Mouse (Mus musculus) embryonic facial prominence, embryonic 11.5 days (tissue): ENCODE measurements at regions not wholly inside any gene's neighbourhood (a gene's known extent, or its start where the extent isn't known, plus 50 kb on each side); places are given as distances from the start of the nearest gene placed in this dataset.

ENCODE experiments used
- ATAC-seq: fragments of 200-750 bp; cut with Nextera tagmentation; replicated peaks from 2 replicates; pipeline ENCODE4 v1.8.0; 2017; ENCODE audit warnings: low read depth; ENCODE audit not compliant: insufficient number of reproducible peaks, low FRiP score, low TSS enrichment
- DNase-seq: peaks from one replicate; pipeline ENCODE4 v3.0.0-alpha.2; 2015; ENCODE audit warnings: low spot score
- H3K27ac ChIP-seq: fragments of 300-500 bp; sonication (generic); replicated peaks from 2 replicates; pipeline ENCODE4 v1.5.1; 2014; ENCODE audit warnings: mild to moderate bottlenecking, low read depth, low read length, control low read depth
- H3K27me3 ChIP-seq: fragments of 300-500 bp; sonication (generic); 2 replicates; pipeline ENCODE4 v1.6.1; 2014; ENCODE audit warnings: mild to moderate bottlenecking, low read length, moderate library complexity, mixed read lengths; ENCODE audit not compliant: control insufficient read depth, insufficient read depth
- H3K36me3 ChIP-seq: fragments of 300-500 bp; sonication (generic); replicated peaks from 2 replicates; pipeline ENCODE4 v1.6.1; 2014; ENCODE audit warnings: low read depth, mild to moderate bottlenecking, low read length, moderate library complexity, mixed read lengths; ENCODE audit not compliant: control insufficient read depth, insufficient read depth
- H3K4me1 ChIP-seq: fragments of 300-500 bp; sonication (generic); 2 replicates; pipeline ENCODE4 v1.6.1; 2014; ENCODE audit warnings: low read length, mixed read lengths; ENCODE audit not compliant: control insufficient read depth, insufficient read depth
- H3K4me2 ChIP-seq: fragments of 300-500 bp; sonication (generic); 2 replicates; pipeline ENCODE4 v1.6.1; 2014; ENCODE audit warnings: low read depth, mild to moderate bottlenecking, control low read depth, low read length, moderate library complexity
- H3K4me3 ChIP-seq: fragments of 300-500 bp; sonication (generic); 2 replicates; pipeline ENCODE4 v1.5.1; 2014; ENCODE audit warnings: low read depth, low read length, control low read depth
- H3K9ac ChIP-seq: fragments of 300-500 bp; sonication (generic); replicated peaks from 2 replicates; pipeline ENCODE4 v1.6.1; 2014; ENCODE audit warnings: mild to moderate bottlenecking, control low read depth, low read length
- H3K9me3 ChIP-seq: fragments of 300-500 bp; sonication (generic); replicated peaks from 2 replicates; pipeline ENCODE4 v1.6.1; 2016; ENCODE audit warnings: mild to moderate bottlenecking, low read length, inconsistent platforms, mixed read lengths; ENCODE audit not compliant: control insufficient read depth
- WGBS: fragments of 180-500 bp; shearing (Covaris S2); extraction: QIAGEN DNeasy Blood & Tissue Kit; methylation state at CpG from one replicate; pipeline ENCODE4 v1.1.7; 2014; 5-methylcytosine and 5-hydroxymethylcytosine counted together

- H3K27ac ChIP-seq = no peak overlapping the region
- 71% methylated on average over 14 of the region's 14 CpGs for WGBS
- ATAC-seq = no peak
These were observed 52.0 kb upstream of the Sec14l1 start for GRCm38 (mm10) chr11:117062772-117063499.

More at GRCm38 (mm10) chr11:117062772-117063499, 52.0 kb upstream of the Sec14l1 start:
- Histone ChIP-seq H3K4me2 (no peak overlapping the region), H3K9me3 (no peaks in the 10 kb centered on the region), H3K4me1 (no peaks in the 10 kb centered on the region), H3K36me3 (no peaks in the 10 kb centered on the region), H3K4me3 (no peak overlapping the region), H3K27me3 (no peaks in the 10 kb centered on the region), H3K9ac (no peak overlapping the region)
- DNase-seq = no peak
